Mouse (Mus musculus) G1E (cell line): Measurements from ENCODE around the gene Mrc1.

Source experiments
- CTCF ChIP-seq: IDR thresholded peaks from 2 replicates; pipeline ENCODE4 v1.5.1; 2012; ENCODE audit warnings: low read depth, low read length, inconsistent platforms, mixed read lengths
- GATA1 ChIP-seq: IDR thresholded peaks from 2 replicates; pipeline ENCODE4 v1.6.1; 2012; ENCODE audit warnings: borderline replicate concordance, low read length, inconsistent platforms, mixed read lengths

DNA sequence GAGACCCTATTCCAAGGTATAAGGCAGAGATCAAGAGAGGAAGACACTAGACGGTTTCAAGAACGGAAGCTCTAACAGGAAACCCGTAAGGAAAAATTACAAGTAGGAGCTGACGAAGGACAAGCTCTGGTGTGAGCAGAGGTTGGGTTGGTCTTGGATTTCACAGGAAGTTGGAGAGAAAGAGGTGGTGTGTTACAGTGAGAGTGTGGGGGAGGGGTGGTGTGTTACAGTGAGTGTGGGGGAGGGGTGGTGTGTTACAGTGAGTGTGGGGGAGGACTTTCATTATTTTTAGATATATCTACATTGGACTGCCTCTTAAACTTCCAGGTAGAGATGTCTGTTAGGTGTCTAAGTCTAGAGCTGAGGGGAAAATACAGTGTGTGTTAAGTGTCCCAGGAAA is 38.5 kb upstream of the Mrc1 start:
- TF ChIP-seq CTCF: no peak
- TF ChIP-seq GATA1: no peak
